Mouse (Mus musculus): ENCODE results near the gene Defb39. TPM values are rescaled to one million over a fixed set of nuclear protein-coding genes. Genes with fewer than 3 reads are reported as not detected.

Defb39 gene
- not detected for polyA plus RNA-seq (2017; shearing (Covaris generic))

GRCm38 (mm10) chr8:19064710-19065109 lies at the start of gene Defb39:
Gene Defb39, minus strand, starts transcription at chr8:19064810.

GRCm38 (mm10) chr8:19026466-19026865 lies 38.1 kb downstream of the Defb39 start, which contains the start of gene Defb38:
Gene Defb38, minus strand, starts transcription at chr8:19026566.

Other genes with a start within 250 kb of the Defb39 start
- gene Defb40, start 86.6 kb downstream of the Defb39 start, polyA plus RNA-seq (2017; shearing (Covaris generic)) = not detected
- 1 to 10 TPM in 1 of 2 experiments, not detected in 1; 1.2 TPM for gene Defb37, start 73.8 kb downstream of the Defb39 start, polyA plus RNA-seq (2017; shearing (Covaris generic))
- not detected for gene Defb38, start 38.2 kb downstream of the Defb39 start, polyA plus RNA-seq (2017; shearing (Covaris generic))
- gene Defb12, start 50.0 kb upstream of the Defb39 start, polyA plus RNA-seq (2017; shearing (Covaris generic)) = under 1 TPM in 1 of 2 experiments, not detected in 1; 0.20 TPM
- gene Defb34, start 58.9 kb upstream of the Defb39 start, polyA plus RNA-seq (2017; shearing (Covaris generic)) = not detected
- not detected for gene Gm45826, start 76.0 kb upstream of the Defb39 start, polyA plus RNA-seq (2017; shearing (Covaris generic))
- not detected for gene Defb14, start 129.5 kb upstream of the Defb39 start, polyA plus RNA-seq (2017; shearing (Covaris generic))
- not detected for gene Defb4, start 133.9 kb upstream of the Defb39 start, polyA plus RNA-seq (2017; shearing (Covaris generic))
- not detected for gene Defb6, start 160.7 kb upstream of the Defb39 start, polyA plus RNA-seq (2017; shearing (Covaris generic))
- not detected for gene Defb46, start 175.1 kb upstream of the Defb39 start, polyA plus RNA-seq (2017; shearing (Covaris generic))
- gene Defb5, start 182.8 kb upstream of the Defb39 start, polyA plus RNA-seq (2017; shearing (Covaris generic)) = not detected
- not detected for gene Defb3, start 228.6 kb upstream of the Defb39 start, polyA plus RNA-seq (2017; shearing (Covaris generic))

Data from inflammation-experienced regulatory T-cells (primary cell).